Mouse (Mus musculus) cerebellum, adult 18-20 months (tissue): ENCODE measurements around the gene Gng11.

Source experiments
- DNase-seq, 2 experiments: peaks; one replicate each; pipeline ENCODE4 v3.0.0; 2021

Gene Gng11

GRCm38 (mm10) chr6:4003890-4004306 is at the start of gene Gng11:
Gene Gng11, plus strand, starts transcription at chr6:4003904.
- peak; percentile 16 to 31 for DNase-seq

- no peak for DNase-seq
Observed at GRCm38 (mm10) chr6:3954969-3955368, 48.7 kb upstream of the Gng11 start.

GRCm38 (mm10) chr6:3967676-3968626 is 35.8 kb upstream of the Gng11 start:
- DNase-seq, result peak in 1 of 2 experiments; percentile 1

- DNase-seq, result no peak
Observed at GRCm38 (mm10) chr6:3973679-3974078, 30.0 kb upstream of the Gng11 start.

- DNase-seq, result no peak
Observed at GRCm38 (mm10) chr6:3982661-3983284, 20.9 kb upstream of the Gng11 start.

GRCm38 (mm10) chr6:3988750-3989149 is 15.0 kb upstream of the Gng11 start, which contains the start of gene Tfpi2:
Gene Tfpi2, minus strand, starts transcription at chr6:3988919.
- DNase-seq, result no peak

- DNase-seq, result no peak
Observed at GRCm38 (mm10) chr6:3993492-3993891, 10.2 kb upstream of the Gng11 start, which contains the start of gene Gngt1. Gene Gngt1, plus strand, starts transcription at chr6:3993792.

- DNase-seq, result no peak
Observed at GRCm38 (mm10) chr6:3998089-3998488, 5.6 kb upstream of the Gng11 start.

GRCm38 (mm10) chr6:3999296-3999695 is 4.4 kb upstream of the Gng11 start:
- no peak for DNase-seq

- no peak for DNase-seq
Observed at GRCm38 (mm10) chr6:4000716-4001115, 3.0 kb upstream of the Gng11 start.

- DNase-seq, result no peak
Observed at GRCm38 (mm10) chr6:4003445-4003844, 259 bp upstream of the Gng11 start.

GRCm38 (mm10) chr6:4004808-4005207 is 1.1 kb downstream of the Gng11 start:
- no peak for DNase-seq

- no peak for DNase-seq
Observed at GRCm38 (mm10) chr6:4008501-4009040, 4.9 kb downstream of the Gng11 start.

- no peak for DNase-seq
Observed at GRCm38 (mm10) chr6:4009548-4009947, 5.8 kb downstream of the Gng11 start.

- DNase-seq, result no peak
Observed at GRCm38 (mm10) chr6:4022645-4023044, 18.9 kb downstream of the Gng11 start.

GRCm38 (mm10) chr6:4026367-4026766 is 22.7 kb downstream of the Gng11 start:
- no peak for DNase-seq

- DNase-seq, result no peak
Observed at GRCm38 (mm10) chr6:4030956-4031355, 27.3 kb downstream of the Gng11 start.

GRCm38 (mm10) chr6:4041821-4042220 is 38.1 kb downstream of the Gng11 start:
- DNase-seq, result no peak

- no peak for DNase-seq
Observed at GRCm38 (mm10) chr6:4047200-4047599, 43.5 kb downstream of the Gng11 start.

GRCm38 (mm10) chr6:4052843-4053242 is 49.1 kb downstream of the Gng11 start:
- DNase-seq, result no peak

- DNase-seq, result no peak
Observed at GRCm38 (mm10) chr6:4054387-4054786, 50.7 kb downstream of the Gng11 start.
